Mouse (Mus musculus) lung, adult 18-20 months (tissue): ENCODE measurements around the gene Slc17a7.
"Not testable (repeated sequence)": the region's sequence is repeated elsewhere in the genome, so short reads cannot be mapped to it uniquely, and the experiment has no call there.

Experiments used
- DNase-seq, 2 experiments: peaks; one replicate each; pipeline ENCODE4 v3.0.0; 2022; ENCODE audit warnings: mixed read lengths in 2 of 2

Slc17a7 gene

DNA sequence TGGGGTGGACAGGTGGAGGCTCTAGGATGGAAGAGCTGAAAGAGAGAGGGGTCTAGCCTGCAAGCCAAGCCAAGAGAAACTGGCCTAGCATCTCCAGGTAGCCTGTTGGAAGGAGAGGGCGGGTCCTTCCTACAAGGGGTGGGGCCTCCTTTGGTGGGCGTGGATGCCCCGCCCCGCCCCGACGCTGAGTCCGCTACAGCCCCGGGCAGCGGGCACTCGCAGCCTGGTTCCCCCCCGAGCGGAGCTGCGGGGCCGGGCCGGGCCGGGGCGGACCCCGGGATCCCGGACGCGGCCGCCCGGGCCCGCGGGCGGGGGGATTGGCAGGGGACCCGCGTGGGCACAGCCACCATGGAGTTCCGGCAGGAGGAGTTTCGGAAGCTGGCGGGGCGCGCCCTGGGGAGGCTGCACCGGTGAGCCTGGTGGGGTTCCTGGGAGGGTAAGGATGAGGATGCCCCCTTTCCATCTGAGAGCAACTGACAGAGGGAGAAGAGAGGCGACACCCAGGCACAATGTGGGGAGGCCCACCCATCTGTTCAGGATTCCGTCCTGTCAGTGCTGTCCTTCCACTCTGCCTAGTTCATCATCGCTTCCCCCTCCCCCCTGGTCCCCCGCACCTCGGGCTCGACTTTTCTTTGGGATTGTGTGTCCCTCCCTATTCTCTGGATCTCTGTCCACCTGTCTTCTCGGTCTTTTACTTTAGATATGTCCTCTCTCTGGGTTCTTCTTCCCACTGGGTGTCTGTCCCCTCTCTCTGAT, at the start of gene Slc17a7:
Gene Slc17a7, plus strand, starts transcription at position 215 of the 756 bp plus-strand sequence.
- DNase-seq = peak; percentile 30 to 37

DNA sequence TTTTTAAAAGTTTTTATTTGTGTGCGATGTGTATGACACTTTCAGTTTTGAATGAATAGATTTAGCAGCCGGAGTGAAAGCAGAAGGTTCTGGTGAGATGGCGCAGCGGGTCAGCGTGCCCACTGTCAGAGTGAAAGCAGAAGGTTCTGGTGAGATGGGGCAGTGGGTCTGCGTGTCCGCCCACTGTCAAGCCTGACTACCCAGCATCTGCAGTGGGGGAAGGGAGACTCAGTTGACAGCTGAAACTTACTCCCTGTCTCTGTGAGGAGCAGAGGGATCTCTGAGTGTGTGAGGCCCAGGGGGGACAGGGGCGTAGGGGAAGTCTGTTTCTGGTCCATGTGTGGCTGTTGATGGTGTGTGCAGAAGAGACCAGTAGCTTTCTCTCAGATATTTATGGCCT, 46.2 kb upstream of the Slc17a7 start:
- DNase-seq = no peak

DNA sequence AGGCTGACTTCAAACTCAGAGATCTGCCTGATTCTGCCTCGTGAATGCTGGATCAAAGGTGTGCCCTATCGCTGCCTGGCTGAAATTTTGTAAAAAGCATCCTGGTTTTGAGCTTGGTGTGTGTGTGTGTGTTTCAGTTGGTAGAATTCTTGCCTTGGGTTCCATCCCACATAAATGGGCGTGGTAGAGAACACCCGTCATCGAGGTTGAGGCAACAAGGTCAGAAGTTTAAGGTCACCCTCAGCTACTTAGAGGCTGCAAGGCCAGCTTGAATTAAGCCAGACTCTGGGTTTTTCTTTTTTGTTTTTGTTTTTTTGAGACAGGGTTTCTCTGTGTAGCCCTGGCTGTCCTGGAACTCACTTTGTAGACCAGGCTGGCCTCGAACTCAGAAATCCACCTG, 45.4 kb upstream of the Slc17a7 start:
- no peak for DNase-seq

DNA sequence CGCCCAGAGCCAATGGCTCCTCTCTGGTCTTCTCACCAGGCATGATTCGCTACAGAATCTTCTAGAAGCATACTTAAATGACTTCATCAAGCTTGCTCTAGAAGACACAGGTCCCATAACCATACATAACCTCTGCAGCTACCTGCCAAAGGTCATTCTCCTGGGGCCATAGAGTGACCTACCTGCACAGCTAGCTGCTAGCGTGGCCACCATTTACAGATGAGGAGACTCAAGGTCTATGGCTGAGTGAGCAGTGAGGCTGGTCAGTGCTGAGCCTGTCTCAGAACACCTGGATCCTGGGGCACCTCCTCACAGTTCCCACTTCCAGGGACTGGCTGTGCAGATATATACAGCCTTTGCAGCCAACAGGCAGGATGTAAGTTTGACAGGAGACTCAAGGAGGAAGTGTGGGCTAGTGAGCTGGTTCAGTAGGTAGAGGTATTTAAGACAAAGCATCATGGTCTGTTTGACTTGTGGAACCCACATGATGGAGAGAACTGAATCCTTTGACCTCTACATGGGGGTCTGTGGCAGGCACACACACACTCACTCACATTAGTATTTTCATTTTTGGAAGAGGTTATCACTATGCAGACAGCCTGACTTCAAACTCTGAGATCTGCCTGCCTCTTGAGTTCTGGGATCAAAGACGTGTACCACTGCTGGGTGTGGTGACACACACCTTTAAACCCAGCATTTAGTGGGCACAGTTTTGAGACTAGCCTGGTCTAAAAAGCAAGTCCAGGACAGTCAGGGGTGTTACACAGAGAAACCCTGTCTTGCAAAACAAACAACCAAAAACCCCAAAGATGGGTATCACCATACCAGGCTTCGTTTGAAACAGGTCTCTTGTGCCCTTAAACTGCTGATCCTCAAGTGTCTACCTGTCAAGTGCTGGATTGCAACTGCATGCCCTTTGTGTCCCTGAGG, 43.7 kb upstream of the Slc17a7 start:
- DNase-seq = no peak

DNA sequence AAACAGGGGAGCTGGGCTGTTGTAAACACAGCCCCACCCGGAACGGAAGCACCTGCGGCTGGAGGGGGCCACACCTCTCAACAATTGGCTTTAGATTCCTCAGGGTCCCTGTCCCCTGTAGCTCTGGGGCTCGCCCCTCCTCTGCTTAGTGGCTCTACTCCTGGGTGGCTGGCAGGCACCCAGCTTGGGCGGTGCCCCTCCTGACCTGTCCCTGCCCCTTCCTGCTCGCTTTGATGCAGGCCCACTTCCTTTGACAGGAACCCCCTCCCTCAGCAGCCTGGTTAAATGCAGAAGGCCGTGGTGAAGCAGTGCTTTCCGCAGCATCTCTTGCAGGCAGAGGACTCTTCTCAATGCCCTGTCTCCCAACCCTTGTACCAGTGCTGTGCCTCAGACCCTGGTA, 42.3 kb upstream of the Slc17a7 start:
- peak; percentile 78 to 79 for DNase-seq

DNA sequence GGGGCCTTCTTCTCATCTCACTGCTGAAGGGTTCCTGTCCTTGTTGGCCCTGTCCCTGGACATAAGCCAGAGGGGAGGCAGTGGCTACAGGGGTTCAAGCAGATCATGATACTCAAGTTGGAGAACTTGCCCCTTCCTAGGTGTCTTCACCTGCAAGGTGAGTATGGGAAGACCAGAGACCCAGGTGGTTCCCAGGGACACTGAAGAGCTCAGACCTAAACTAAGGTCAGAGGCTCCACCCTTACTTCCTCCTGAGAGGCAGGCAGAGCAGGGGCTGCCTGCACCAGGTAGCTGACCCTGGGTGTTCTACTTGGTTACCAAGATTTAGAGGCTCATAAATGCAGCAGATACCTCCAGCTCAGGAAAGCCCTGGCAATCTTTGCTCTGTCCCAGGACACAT, 41.8 kb upstream of the Slc17a7 start:
- DNase-seq = no peak

DNA sequence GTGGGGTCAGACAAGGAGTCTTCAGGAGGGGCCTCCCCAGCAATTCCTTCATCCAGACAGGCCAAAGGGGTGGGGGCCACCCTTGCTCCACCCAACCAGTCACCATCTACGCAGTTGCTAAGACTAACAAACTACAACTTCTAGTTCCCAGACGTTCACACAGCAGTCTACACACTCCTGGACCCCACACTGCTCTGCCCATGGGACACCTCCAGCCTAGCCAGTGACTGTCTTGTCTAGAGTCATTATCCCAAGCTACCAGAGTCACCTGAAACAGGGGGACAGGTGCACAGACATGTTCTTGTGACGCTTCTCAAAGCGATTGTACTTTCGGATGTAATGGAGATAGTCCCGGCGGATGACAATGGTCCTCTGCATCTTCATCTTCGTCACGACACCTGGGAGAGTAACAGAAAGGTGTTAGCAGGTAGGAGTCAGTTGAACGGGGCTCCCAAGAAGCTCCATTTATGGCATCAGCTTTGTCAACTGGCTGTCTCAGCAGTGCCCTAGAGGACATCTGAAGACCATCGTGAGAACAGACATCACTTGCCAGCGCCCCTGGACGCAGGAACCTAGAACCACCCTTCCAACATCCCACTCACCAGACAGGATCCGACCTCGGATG, 41.1 kb upstream of the Slc17a7 start:
- DNase-seq = no peak

DNA sequence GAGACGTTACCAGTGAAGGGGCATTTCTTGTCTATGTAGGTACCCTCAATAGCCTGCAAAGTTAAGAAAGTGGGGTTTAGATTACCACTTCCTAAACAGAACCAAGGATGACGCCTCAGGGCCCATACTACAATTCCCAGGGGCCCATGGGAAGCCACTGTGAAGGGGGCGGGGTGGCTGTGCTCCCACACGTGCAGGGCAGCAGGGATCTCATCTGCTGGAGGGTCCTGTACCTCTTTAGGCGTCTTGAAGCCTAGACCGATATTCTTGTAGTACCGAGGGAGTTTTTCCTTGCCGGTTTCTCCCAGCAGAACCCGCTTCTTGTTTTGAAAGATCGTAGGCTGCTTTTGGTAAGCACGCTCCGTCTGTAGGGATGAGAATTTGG, 40.6 kb upstream of the Slc17a7 start:
- no peak for DNase-seq

DNA sequence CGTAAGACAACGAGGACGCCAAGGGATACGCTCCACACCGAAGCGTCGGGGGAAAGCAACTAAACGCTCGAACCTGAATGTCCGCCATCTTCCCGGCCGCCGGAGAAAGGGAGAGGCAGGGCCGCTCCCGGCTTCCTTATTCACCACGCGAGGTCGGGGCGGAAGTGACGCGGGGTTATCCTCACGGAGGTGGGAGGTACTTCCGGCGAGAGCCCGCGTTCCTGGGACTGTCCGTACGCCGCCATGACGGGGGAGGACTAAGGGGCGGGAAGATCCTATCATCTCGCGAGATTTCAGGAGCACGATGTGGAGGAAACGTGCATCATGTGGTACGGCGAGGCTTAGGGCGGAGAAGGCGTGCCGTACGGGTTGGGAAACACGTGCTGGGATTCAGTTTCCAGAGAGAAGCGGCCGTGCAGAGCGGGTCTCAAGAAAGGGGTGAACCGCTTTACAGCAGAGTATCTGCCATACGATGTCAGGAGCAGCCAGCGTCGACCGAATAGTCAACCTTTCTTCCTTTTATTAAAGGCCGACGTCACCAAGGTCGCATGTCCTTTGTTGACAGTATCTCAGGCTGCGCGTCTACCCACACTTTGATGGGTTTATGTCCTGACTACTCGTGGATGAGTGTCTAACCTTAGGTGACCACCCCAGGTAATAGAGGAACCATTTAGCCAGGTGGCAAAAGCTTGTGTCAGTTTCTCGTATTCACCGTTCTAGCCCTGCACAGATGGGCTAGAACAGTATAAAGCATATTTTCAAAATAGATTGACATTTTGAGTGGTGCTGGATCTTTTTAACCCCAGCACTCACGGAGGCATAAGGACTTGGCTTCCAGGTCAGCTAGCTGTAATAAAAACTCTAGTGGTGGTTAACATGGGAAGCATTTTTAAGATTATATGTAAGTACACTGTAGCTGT, 39.3 kb upstream of the Slc17a7 start, which contains the start of gene Rps11:
Gene Rps11, minus strand, starts transcription at position 216 of the 920 bp plus-strand sequence.
- peak; percentile 99 to 100 for DNase-seq

DNA sequence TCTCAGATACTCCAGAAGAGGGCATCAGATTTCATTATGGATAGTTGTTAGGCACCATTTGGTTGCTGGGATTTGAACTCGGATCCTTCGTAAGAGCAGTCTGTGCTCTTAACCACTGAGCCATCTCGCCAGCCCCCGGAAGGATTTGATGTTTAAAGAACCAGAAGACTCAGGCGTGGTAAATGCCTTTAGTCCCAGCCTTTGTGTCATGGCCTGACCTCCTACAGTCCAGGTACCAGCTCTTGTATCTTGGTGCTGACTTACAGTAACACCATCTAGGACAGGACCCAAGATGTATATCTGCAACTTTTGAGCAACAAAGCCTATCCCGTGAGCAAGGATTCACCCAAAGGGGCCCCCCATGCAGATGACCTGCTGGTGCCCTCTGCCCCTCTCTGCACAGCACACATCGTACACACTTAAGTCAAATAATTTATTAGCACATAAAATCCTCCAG, 38.6 kb upstream of the Slc17a7 start:
- no peak for DNase-seq

DNA sequence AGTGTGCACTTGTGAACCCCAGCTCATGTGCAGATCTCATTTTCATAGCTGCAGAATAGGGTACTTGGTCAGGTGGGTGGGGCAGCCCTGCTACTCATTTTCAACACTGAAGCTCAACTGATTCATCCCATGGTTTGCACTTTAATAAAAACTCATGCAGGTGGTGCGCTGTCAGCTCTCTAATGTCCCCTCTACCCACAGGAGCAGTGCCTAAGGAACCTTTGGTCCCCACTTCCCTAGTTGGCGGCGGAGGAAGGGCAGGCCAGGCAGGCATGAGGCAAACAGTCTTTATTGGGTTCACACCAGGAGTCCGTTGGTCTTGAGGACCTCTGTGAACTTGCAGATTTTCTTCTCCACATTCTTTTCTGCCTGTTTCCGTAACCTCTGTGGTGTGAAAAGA, 38.1 kb upstream of the Slc17a7 start:
- not testable (repeated sequence) for DNase-seq

DNA sequence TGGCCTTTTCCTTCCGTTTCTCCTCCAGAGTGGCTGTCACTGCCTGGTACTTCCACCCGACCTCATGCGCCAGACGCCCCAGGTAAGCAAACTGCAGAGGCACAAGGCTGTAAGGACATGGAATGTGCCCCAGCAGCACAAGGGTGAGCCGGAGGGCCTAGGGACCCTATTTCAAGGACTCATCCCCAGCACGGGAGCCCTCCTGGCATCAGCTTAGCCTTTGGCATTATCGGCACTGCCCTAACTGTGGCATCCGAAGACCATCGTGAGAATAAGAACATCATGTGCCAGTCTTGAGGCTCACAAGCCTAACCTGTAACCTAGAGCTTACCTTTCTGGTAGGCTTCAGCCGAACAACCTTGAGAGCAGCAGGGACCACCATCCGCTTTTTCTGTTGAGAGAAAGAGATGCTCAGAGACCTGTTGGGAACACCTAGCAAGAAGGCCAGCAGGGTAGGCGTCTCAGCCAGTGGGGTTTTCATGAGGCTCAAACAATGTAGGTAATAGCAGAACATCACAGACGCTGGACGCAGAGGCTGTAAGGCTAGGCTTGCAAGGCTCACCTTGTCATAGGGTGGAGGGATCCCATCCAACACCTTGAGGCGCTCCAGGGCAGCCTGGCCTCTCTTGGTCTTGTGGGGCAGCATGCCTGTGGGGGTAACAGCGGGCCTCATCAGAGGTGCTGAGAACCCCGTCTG, 37.5 kb upstream of the Slc17a7 start:
- DNase-seq = no peak

DNA sequence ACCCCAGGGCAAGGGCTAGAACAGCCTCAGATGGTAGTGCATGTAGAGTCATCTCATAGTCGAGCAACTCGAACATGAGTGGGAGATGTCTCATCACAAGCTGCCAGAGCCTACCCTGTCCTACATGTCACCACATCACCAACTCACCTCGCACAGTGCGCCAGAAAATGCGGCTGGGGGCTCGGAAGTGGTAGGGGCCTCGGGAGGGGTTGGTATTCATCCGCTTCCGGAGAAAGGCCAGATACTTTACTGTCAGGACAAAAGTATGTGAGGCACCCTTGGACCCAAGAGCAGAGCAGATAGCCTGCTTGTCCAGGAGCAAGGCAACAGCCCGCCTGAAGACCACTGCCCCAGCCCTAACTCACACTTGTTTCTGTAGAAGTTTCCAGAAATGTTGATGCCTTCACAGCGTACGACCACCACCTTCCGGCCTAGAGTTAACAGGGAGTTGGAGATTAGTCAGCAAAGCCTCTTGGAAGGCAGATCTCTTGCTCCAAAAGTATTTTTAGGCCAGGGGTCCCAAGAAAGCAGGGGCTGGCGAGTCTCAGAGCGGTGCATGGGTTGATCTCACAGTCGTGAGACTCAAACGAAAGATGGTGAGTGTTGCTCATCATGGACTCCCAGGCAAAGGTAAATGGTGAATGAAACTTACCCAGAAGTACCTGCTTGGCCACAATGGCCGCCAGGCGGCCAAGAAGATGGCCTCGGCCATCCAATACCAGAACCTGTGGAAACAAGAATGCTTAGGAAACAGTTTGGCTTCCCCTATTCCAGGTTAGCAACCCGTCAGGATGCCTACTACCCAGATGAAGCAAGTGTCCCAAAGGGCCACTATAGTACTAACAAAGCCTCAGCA, 36.7 kb upstream of the Slc17a7 start:
- DNase-seq = no peak

DNA sequence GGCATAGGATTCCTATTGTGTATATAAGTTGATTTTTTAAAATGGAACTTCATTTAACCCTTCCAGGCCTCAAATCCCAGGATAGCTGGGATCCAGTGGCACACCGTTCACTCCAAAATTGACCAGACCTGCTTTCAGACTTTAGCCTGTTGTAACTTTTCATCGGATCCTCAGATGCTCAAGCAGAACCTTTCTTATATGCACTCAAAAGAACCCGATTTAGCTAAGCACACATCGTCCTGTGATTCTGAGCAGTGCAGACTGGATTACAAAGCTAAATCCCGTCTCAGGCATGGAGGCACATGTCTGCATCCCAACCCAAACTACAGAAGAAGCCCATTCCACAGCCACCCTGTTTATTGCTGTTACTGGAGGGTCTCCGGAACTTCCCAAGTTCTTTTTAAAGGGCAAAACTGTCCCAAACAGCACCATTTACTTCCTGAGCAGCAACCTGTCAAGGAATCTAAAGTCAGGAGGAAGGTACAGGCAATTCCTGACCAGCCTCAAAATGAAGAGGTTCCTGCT, 36.0 kb upstream of the Slc17a7 start:
- DNase-seq = no peak

DNA sequence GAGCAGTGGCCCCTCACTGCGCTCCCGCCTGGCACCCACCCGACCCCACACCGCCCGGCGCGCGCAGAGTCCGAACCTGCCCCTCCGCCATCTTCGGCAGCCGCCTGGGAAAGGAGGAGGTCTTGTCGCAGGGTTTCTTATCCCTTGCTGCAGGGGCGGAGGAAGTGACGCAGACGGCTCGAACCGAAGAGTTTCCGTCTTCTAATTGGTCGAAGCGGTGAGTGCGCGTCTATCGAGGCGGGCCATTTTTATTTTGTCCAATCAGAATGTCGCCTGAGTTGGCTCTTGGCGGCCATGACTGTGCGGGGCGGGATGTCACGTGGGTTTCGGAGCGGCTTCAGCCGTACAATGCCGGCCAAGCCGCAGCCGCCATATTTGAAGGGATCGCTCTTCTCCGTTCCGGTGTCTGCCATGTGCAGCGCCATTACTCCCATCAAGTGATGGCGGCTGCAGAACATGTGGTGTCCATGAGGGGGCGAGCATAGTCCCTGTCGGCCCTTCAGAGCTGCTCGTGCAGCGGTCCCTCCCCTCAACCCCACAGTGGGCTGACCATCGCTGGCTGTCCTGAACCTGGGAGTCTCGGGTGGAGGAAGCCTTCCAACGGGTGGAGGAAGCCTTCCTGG, 35.0 kb upstream of the Slc17a7 start, which contains the start of gene Rpl13a:
Gene Rpl13a, minus strand, starts transcription at position 138 of the 623 bp plus-strand sequence.
- peak; percentile 99 for DNase-seq

DNA sequence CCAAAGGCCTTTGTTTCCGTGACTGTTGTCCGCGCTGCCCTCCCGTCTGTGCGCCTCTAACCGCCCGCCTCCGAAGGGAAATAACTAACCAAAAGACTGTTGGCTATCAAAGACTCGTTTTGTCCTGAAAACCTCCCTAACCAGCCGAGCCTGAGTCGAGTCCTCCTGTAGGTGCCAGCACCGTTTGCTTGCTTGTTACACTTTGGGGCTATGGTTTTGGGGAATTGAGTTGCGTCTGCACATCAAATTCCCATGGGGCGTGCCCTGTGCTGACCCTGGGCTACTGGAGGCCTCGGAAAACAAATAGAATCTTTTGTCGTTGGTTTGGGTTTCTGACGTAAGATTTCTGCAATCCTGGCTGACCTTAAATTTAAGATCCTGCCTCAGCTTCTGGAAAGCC, 34.4 kb upstream of the Slc17a7 start:
- DNase-seq = no peak

DNA sequence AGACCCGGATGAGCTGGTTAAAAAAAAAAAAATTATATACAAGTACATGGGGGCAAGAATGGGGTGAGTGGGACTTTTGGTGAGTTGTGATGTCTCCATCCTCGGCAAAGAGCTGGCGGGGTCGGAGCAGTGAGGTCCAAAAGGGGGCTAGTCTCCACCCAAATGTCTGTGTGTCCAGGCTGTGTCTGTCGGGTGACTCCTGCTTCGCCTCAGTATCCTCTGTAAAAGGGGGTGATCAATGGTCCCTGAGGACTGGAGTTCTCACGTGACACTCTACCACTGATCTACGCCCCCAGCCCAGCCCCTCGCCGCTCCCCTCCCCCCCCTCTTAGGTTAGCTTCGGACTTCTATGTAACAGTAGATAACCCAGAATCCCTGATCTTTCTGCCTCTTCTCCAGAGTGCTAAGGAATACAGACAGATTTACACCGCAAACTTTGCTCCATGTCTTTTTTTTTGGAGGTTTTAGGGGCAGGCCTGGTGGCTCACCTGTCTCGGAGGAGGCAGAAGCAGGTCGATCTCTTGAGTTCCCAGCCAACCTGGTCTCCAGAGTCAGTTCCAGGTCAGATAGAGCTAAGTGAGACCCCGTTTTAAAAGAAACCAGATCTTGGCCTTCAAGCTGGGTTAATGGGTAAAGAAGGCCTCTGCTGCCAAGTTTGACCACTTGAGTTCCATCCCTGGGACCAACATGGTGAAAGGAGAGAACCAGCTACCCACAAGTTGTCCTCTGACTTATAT, 33.8 kb upstream of the Slc17a7 start:
- DNase-seq = no peak

DNA sequence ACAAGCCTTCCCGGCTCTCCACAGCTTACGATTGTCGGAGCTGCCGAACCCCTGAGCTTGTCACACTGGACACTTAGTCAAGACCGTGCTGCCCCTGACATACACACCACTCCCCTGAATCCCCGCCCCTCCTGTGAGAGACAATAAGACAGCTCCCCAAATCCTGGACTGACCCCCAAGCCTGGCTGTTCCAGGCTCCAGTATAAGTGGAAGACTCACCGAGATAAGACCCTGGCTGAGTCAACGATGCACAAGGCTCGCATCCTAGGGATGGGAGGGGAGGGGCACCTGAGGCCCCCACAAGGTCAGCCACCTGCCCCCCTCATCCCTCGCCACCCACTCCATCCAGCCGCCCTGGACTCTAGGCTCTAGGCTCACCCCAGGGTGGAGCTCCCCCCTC, 31.9 kb upstream of the Slc17a7 start:
- no peak for DNase-seq
